Comparison of ENCODE assay signal across 20 mouse cellular contexts in genomic region chr12:29395401-29395982, GRCm38 (mm10).
DNase-seq lines count a peak whose midpoint lies in the region; ATAC-seq and TF ChIP-seq lines count a peak whose summit lies in the region.
"Had no signal": no experiment of that assay in that cellular context is flagged by ENCODE, and none has a peak within 500 bp of the region (broad histone marks: within the 10 kb centered on the region; RNA-seq: fewer than 3 reads in every experiment).

No protein-coding gene starts in this region.

- peak; percentile 53; the same call in 1 of the 2 replicates for TF ChIP-seq EP300 in lung, postnatal 0 days (IDR thresholded peaks at IDR 0.05)

- no peaks in the 10 kb centered on the region for H3K36me3 ChIP-seq in kidney, adult 2 months (ENCODE audit: control insufficient read depth, insufficient read depth, low read length)
- no peaks in the 10 kb centered on the region for H3K36me3 ChIP-seq in kidney, embryonic 15.5 days
- H3K36me3 ChIP-seq in lung, postnatal 0 days (ENCODE audit: insufficient read depth, low read length) = no peaks in the 10 kb centered on the region
- H3K36me3 ChIP-seq: forebrain, embryonic 12.5 days; hindbrain, embryonic 12.5 days; neural tube, embryonic 13.5 days had no signal

- no peak overlapping the region for H3K9ac ChIP-seq in kidney, embryonic 15.5 days
- no peak overlapping the region for H3K9ac ChIP-seq in lung, postnatal 0 days (replicated peaks; ENCODE audit: low read depth)
- H3K9ac ChIP-seq: forebrain, embryonic 12.5 days; hindbrain, embryonic 12.5 days; neural tube, embryonic 13.5 days had no signal

- TF ChIP-seq CTCF in kidney, adult 2 months (conservative IDR thresholded peaks at IDR 0.05; ENCODE audit: insufficient read depth, insufficient read length, low read depth, low read length) = no peak
- TF ChIP-seq CTCF in lung, postnatal 0 days (IDR thresholded peaks at IDR 0.05) = no peak

- H3K27ac ChIP-seq in kidney, adult 2 months (ENCODE audit: insufficient read depth, low read depth, low read length) = no peak overlapping the region
- H3K27ac ChIP-seq in kidney, embryonic 15.5 days = no peak overlapping the region
- no peak overlapping the region for H3K27ac ChIP-seq in lung, postnatal 0 days (ENCODE audit: low read length)
- H3K27ac ChIP-seq: forebrain, embryonic 12.5 days; hindbrain, embryonic 12.5 days; macrophage; neural tube, embryonic 13.5 days had no signal

- TF ChIP-seq POLR2A in kidney, adult 2 months (IDR thresholded peaks at IDR 0.05; ENCODE audit: low read depth, low read length) = no peak

- WGBS in kidney, adult 2 months = 68% methylated on average over 14 of the region's 14 CpGs
- WGBS in kidney, embryonic 15.5 days = 87% methylated on average over 14 of the region's 14 CpGs
- 64% methylated on average over 14 of the region's 14 CpGs for WGBS in lung, postnatal 0 days

- H3K27me3 ChIP-seq in kidney, adult 2 months (replicated peaks; ENCODE audit: control insufficient read depth, insufficient read depth, low read length) = no peaks in the 10 kb centered on the region
- H3K27me3 ChIP-seq in kidney, embryonic 15.5 days = no peaks in the 10 kb centered on the region
- no peaks in the 10 kb centered on the region for H3K27me3 ChIP-seq in lung, postnatal 0 days (replicated peaks; ENCODE audit: insufficient read depth, low read length)
- H3K27me3 ChIP-seq: hindbrain, embryonic 12.5 days; neural tube, embryonic 13.5 days had no signal

- no peaks in the 10 kb centered on the region for H3K9me3 ChIP-seq in kidney, embryonic 15.5 days (replicated peaks)
- no peaks in the 10 kb centered on the region for H3K9me3 ChIP-seq in lung, postnatal 0 days (ENCODE audit: low read length)
- H3K9me3 ChIP-seq: forebrain, embryonic 12.5 days; hindbrain, embryonic 12.5 days; neural tube, embryonic 13.5 days had no signal

- H3K4me1 ChIP-seq in kidney, adult 2 months (ENCODE audit: control insufficient read depth, insufficient read depth, low read length) = no peaks in the 10 kb centered on the region
- no peaks in the 10 kb centered on the region for H3K4me1 ChIP-seq in kidney, embryonic 15.5 days
- no peaks in the 10 kb centered on the region for H3K4me1 ChIP-seq in lung, postnatal 0 days (ENCODE audit: insufficient read depth, low read depth, low read length)

- H3K4me2 ChIP-seq in kidney, embryonic 15.5 days = no peak overlapping the region
- H3K4me2 ChIP-seq in lung, postnatal 0 days (replicated peaks; ENCODE audit: low read depth, low read length) = no peak overlapping the region
- H3K4me2 ChIP-seq: forebrain, embryonic 12.5 days; hindbrain, embryonic 12.5 days; midbrain, embryonic 11.5 days; neural tube, embryonic 13.5 days had no signal

- ATAC-seq in kidney, embryonic 15.5 days (replicated peaks; ENCODE audit: low FRiP score) = no peak
- ATAC-seq in lung, postnatal 0 days = peak; percentile 35; the same call in 1 of the 2 replicates
- ATAC-seq: inflammation-experienced regulatory T-cells, adult 6 months had no signal

- H3K4me3 ChIP-seq in kidney, adult 2 months (ENCODE audit: insufficient read depth, low read depth, low read length) = no peak overlapping the region
- no peak overlapping the region for H3K4me3 ChIP-seq in kidney, embryonic 15.5 days (replicated peaks)
- H3K4me3 ChIP-seq in lung, postnatal 0 days (ENCODE audit: low read depth, low read length) = no peak overlapping the region
- H3K4me3 ChIP-seq: forebrain, embryonic 12.5 days; hindbrain, embryonic 12.5 days; neural tube, embryonic 13.5 days had no signal

- peak; percentile 49 for DNase-seq in adrenal gland, adult 2 months
- no peak for DNase-seq in adrenal gland, postnatal 25 days
- peak; percentile 28 for DNase-seq in kidney, adult 2 months
- peak; percentile 37 for DNase-seq in adrenal gland, adult 8-10 months
- DNase-seq in lung, postnatal 0 days (ENCODE audit: low spot score) = peak; percentile 37
- DNase-seq in left cerebral cortex, adult 11 months (ENCODE audit: low spot score) = no peak
- no peak for DNase-seq in thymus, adult 18-20 months
- DNase-seq: cerebellum, adult 9-11 months; gastrocnemius, postnatal 14 days; layer of hippocampus, postnatal 36 days; liver; right cerebral cortex, postnatal 14 days; thymus, postnatal 36 days had no signal

Comparison
In these comparisons a context has a peak if more than half of its experiments do, and no peak if none do; other contexts are left out.
1. DNase-seq: peak in adrenal gland, adult 2 months (single experiment), kidney, adult 2 months (single experiment), adrenal gland, adult 8-10 months (single experiment) and lung, postnatal 0 days (single experiment); none in adrenal gland, postnatal 25 days (single experiment), left cerebral cortex, adult 11 months (single experiment) and thymus, adult 18-20 months (0 of 2).